Mouse (Mus musculus) kidney, embryonic 15.5 days (tissue): ENCODE data around the gene Hs6st2. TPM values are rescaled to one million over a fixed set of nuclear protein-coding genes. Genes with fewer than 3 reads are reported as not detected.
A peak's percentile ranks its signal among the peaks of the same experiment; 100 is the strongest.

Source experiments
- ATAC-seq: fragments of 200-750 bp; cut with Nextera tagmentation; replicated peaks from 2 replicates; pipeline ENCODE4 v1.8.0; 2017; ENCODE audit warnings: moderate TSS enrichment; ENCODE audit not compliant: low FRiP score
- H3K27ac ChIP-seq: fragments of 300-500 bp; sonication (generic); 2 replicates; pipeline ENCODE4 v1.5.1; 2015; ENCODE audit warnings: mild to moderate bottlenecking, inconsistent platforms
- H3K27me3 ChIP-seq: fragments of 300-500 bp; sonication (generic); 2 replicates; pipeline ENCODE4 v1.6.1; 2015; ENCODE audit warnings: inconsistent platforms
- H3K36me3 ChIP-seq: fragments of 300-500 bp; sonication (generic); 2 replicates; pipeline ENCODE4 v1.6.1; 2015; ENCODE audit warnings: inconsistent platforms
- H3K4me1 ChIP-seq: fragments of 300-500 bp; sonication (generic); 2 replicates; pipeline ENCODE4 v1.6.1; 2015; ENCODE audit warnings: inconsistent platforms
- H3K4me2 ChIP-seq: fragments of 300-500 bp; sonication (generic); 2 replicates; pipeline ENCODE4 v1.6.1; 2015; ENCODE audit warnings: moderate library complexity, mild to moderate bottlenecking, inconsistent platforms
- H3K4me3 ChIP-seq: fragments of 300-500 bp; sonication (generic); replicated peaks from 2 replicates; pipeline ENCODE4 v1.5.1; 2015; ENCODE audit warnings: mild to moderate bottlenecking, inconsistent platforms
- H3K9ac ChIP-seq: fragments of 300-500 bp; sonication (generic); 2 replicates; pipeline ENCODE4 v1.6.1; 2015; ENCODE audit warnings: mild to moderate bottlenecking, inconsistent platforms
- H3K9me3 ChIP-seq: fragments of 300-500 bp; sonication (generic); replicated peaks from 2 replicates; pipeline ENCODE4 v1.6.1; 2016; ENCODE audit warnings: inconsistent platforms
- WGBS: fragments of 180-500 bp; shearing (Covaris S2); methylation state at CpG from one replicate; pipeline ENCODE4 v1.1.7; 2015; ENCODE audit warnings: mixed read lengths; 5-methylcytosine and 5-hydroxymethylcytosine counted together
- polyA plus RNA-seq: library from polyadenylated mRNA; unstranded; fragments of >200 nt; fragmentation: Nextera tagmentation; extraction: Ambion mirVana; gene quantifications from 2 replicates; pipeline ENCODE4 v1.2.1, GENCODE M21; 2015

Gene Hs6st2
- polyA plus RNA-seq: 20.8 and 20.9 TPM in 2 replicates

DNA sequence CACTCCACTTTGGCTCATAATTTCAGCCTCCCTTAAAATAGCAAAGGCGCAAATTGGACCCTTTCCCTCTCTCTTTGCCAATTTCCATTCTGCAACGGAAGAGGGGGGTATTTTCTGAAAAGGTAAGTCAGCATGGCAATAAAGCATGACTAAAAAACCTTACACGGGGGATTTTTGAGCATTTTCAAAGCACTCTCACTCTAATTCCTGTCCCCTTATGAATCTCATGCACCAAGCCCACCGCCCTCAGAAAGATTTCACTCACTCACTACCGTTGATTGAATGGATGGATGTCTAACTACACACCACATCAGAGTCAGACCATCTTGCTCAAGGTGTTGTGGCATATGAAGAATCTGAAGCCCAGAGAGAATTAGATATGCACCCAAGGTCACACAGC is at the start of gene Hs6st2:
Gene Hs6st2 (minus strand): TSS at position 101 of the 400 bp plus-strand sequence.
- peak within 1 kb of the TSS; percentile 43 for H3K9ac ChIP-seq
- 29% methylated on average over 5 of the region's 5 CpGs for WGBS
- no peaks in the 10 kb centered on the region for H3K4me1 ChIP-seq
- peak within 1 kb of the TSS; percentile 54; the same call in 1 of the 2 replicates for H3K27ac ChIP-seq
- peak within 1 kb of the TSS; percentile 82 for H3K4me2 ChIP-seq
- peaks cover 79% of the 10 kb centered on the region for H3K27me3 ChIP-seq
- H3K4me3 ChIP-seq: peak within 1 kb of the TSS; percentile 56
- H3K9me3 ChIP-seq: no peaks in the 10 kb centered on the region
- H3K36me3 ChIP-seq: no peaks in the 10 kb centered on the region
- ATAC-seq: no peak

DNA sequence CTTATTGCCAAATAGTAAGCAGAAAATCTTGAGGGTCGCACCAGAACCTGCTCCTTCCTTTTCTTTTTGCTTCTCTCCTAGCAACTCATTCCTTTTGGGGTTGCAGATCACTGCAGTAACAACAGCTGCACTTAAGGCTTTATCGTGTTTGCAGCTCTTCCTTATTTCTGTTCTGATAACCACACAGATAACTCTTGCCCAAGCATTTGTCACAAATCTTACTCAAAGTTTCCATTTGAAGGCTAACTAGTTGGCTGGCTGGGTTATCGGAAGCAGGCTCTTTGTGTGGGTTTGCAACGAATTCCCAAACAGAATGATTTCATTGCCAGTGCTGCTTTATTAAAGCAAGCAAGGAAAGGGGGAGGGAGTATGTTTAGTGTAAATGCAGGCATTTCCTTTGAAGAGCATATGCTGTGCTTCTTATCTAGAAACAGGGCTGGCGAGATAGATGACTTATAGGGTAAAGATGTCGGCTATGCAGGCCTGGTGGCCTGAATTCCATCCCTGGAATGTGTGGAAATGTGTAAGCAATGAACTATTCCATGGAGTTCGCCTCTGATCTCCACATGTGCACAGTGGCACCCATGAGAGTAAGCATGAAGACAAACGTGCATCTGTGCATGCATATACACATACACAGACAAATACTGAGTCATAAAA is 32.6 kb upstream of the Hs6st2 start:
- 59% methylated on average over 8 of the region's 8 CpGs for WGBS
- H3K4me2 ChIP-seq: no peak overlapping the region
- no peak overlapping the region for H3K4me3 ChIP-seq
- peaks cover 14% of the 10 kb centered on the region; the same call in 1 of the 2 replicates for H3K27me3 ChIP-seq
- no peak overlapping the region for H3K27ac ChIP-seq
- H3K4me1 ChIP-seq: no peaks in the 10 kb centered on the region
- no peak overlapping the region for H3K9ac ChIP-seq
- H3K9me3 ChIP-seq: no peaks in the 10 kb centered on the region
- no peak for ATAC-seq
- no peaks in the 10 kb centered on the region for H3K36me3 ChIP-seq

DNA sequence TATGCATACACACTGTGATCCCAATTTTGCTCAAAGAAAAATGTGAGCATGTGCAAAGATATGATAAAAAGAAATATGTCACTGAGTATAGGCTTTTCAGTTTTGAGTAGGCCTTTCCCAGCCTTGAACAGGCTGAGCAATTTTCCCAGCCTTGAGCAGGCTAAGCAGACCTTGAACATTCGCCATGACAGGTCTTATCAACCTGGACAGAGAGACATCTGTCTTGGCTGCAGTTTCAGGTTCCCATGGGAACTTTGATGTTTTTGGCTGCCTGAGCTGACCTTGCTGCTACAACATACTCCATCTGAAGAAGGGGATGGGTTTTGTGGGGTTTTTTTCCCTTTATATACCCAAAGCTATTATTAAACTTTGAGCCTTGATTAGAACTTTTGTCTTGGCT is 31.3 kb upstream of the Hs6st2 start:
- Histone ChIP-seq H3K9me3 (no peaks in the 10 kb centered on the region), H3K4me2 (no peak overlapping the region), H3K9ac (no peak overlapping the region), H3K36me3 (no peaks in the 10 kb centered on the region), H3K4me1 (no peaks in the 10 kb centered on the region), H3K4me3 (no peak overlapping the region), H3K27me3 (peaks cover 23% of the 10 kb centered on the region; the same call in 1 of the 2 replicates), H3K27ac (no peak overlapping the region)
- 67% methylated on average over 1 of the region's 1 CpGs for WGBS
- no peak for ATAC-seq

GRCm38 (mm10) chrX:51702823-51703222 is 21.2 kb upstream of the Hs6st2 start:
- H3K4me2 ChIP-seq: no peak overlapping the region
- H3K27ac ChIP-seq: no peak overlapping the region
- ATAC-seq: no peak
- H3K27me3 ChIP-seq: peaks cover 36% of the 10 kb centered on the region
- H3K36me3 ChIP-seq: no peaks in the 10 kb centered on the region
- no peak overlapping the region for H3K9ac ChIP-seq
- WGBS: 65% methylated on average over 4 of the region's 4 CpGs
- H3K4me1 ChIP-seq: no peaks in the 10 kb centered on the region
- no peaks in the 10 kb centered on the region for H3K9me3 ChIP-seq
- no peak overlapping the region for H3K4me3 ChIP-seq

- ATAC-seq: no peak
- Histone ChIP-seq H3K4me3 (no peak overlapping the region), H3K9me3 (no peaks in the 10 kb centered on the region), H3K4me1 (no peaks in the 10 kb centered on the region), H3K9ac (no peak overlapping the region), H3K36me3 (no peaks in the 10 kb centered on the region), H3K27me3 (peaks cover 37% of the 10 kb centered on the region), H3K27ac (no peak overlapping the region), H3K4me2 (no peak overlapping the region)
- 59% methylated on average over 4 of the region's 4 CpGs for WGBS
Observed at GRCm38 (mm10) chrX:51699079-51699478, 17.4 kb upstream of the Hs6st2 start.

GRCm38 (mm10) chrX:51686048-51686949 is 4.6 kb upstream of the Hs6st2 start:
- no peak overlapping the region for H3K9ac ChIP-seq
- WGBS: 78% methylated on average over 6 of the region's 6 CpGs
- H3K9me3 ChIP-seq: no peaks in the 10 kb centered on the region
- peaks cover 60% of the 10 kb centered on the region for H3K27me3 ChIP-seq
- no peaks in the 10 kb centered on the region for H3K4me1 ChIP-seq
- H3K36me3 ChIP-seq: no peaks in the 10 kb centered on the region
- no peak overlapping the region for H3K4me3 ChIP-seq
- no peak for ATAC-seq
- H3K4me2 ChIP-seq: no peak overlapping the region
- no peak overlapping the region for H3K27ac ChIP-seq

DNA sequence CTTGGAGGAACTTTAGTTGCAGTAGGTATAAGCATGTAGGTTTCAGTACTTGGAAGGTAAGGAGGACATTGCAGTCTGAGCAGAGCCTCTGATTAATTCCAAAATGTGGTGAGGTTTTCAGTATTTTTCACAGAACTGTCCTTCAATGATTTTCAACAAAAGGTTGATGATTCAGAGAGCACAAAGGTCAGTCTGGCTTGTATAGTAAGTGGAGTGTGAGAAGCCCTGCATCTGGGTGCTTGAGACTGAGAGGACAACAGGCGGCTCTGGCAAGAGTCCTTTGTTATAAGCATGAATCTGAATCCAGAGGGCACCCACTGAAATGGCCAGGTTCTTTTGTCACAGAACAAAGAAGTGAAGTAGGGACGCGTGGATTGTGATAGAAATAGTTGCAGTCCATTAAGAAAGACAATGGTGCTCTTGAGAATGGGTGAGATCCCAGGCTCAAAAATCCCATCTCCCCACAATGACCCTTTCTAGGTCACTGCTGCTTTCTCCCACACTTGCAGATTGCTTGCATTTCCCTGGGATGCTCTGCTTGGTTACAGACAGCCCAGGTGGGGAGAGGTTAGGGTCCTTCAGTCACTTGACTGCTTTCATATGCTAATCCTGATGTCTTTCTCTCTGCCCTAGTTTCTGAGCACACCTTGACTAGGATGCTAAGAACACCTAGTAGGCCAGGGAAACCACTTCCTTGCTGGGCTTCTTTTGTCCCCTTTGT is 2.8 kb upstream of the Hs6st2 start:
- no peak for ATAC-seq
- no peaks in the 10 kb centered on the region for H3K9me3 ChIP-seq
- 62% methylated on average over 3 of the region's 3 CpGs for WGBS
- no peak overlapping the region for H3K27ac ChIP-seq
- H3K4me1 ChIP-seq: no peaks in the 10 kb centered on the region
- no peak overlapping the region for H3K4me3 ChIP-seq
- H3K27me3 ChIP-seq: peaks cover 70% of the 10 kb centered on the region
- H3K9ac ChIP-seq: no peak overlapping the region
- no peak overlapping the region for H3K4me2 ChIP-seq
- no peaks in the 10 kb centered on the region for H3K36me3 ChIP-seq

DNA sequence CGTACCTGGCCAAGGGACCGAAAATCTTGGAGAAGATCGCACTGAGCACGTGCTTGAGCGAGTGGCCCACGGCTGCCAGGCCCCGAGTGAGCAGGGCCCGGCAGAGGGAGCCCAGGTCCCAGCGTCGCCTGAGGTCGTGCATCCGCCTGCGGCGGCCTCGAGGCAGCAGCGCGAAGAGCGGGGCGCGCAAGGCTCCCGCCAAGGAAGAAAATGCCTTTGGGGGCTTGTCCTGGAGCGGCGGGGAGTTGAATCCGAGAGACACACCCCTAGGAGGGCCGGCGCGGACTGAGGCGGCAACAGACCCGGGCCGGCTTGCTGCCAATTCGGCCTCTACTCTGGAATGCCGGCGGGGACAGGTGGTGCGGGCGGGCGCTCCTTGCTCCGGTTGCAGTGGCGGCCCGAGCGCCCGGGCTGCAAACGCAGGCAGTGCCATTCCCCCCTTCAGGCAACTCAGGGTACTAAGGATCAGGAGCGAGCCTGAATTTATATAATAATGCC is 437 bp downstream of the Hs6st2 start:
- H3K4me1 ChIP-seq: no peaks in the 10 kb centered on the region
- ATAC-seq: peak; percentile 85
- peaks cover 73% of the 10 kb centered on the region for H3K27me3 ChIP-seq
- no peaks in the 10 kb centered on the region for H3K9me3 ChIP-seq
- 22% methylated on average over 43 of the region's 43 CpGs for WGBS
- H3K36me3 ChIP-seq: no peaks in the 10 kb centered on the region
- peak overlapping the region; percentile 43 for H3K9ac ChIP-seq
- H3K4me3 ChIP-seq: peak overlapping the region; percentile 56
- peak overlapping the region; percentile 82 for H3K4me2 ChIP-seq
- peak overlapping the region; percentile 54; the same call in 1 of the 2 replicates for H3K27ac ChIP-seq

GRCm38 (mm10) chrX:51680428-51681169 is 1.1 kb downstream of the Hs6st2 start:
- WGBS: 19% methylated on average over 66 of the region's 70 CpGs
- peak overlapping the region; percentile 56 for H3K4me3 ChIP-seq

GRCm38 (mm10) chrX:51679601-51680427 is 1.8 kb downstream of the Hs6st2 start:
- no peaks in the 10 kb centered on the region for H3K36me3 ChIP-seq
- no peaks in the 10 kb centered on the region for H3K4me1 ChIP-seq
- no peak overlapping the region for H3K27ac ChIP-seq
- ATAC-seq: peak; percentile 31
- no peaks in the 10 kb centered on the region for H3K9me3 ChIP-seq
- peaks cover 60% of the 10 kb centered on the region for H3K27me3 ChIP-seq
- peak overlapping the region; percentile 56 for H3K4me3 ChIP-seq
- H3K4me2 ChIP-seq: peak overlapping the region; percentile 82
- WGBS: 27% methylated on average over 43 of the region's 46 CpGs
- H3K9ac ChIP-seq: peak overlapping the region; percentile 43; the same call in 1 of the 2 replicates

More at GRCm38 (mm10) chrX:51680428-51681169, 1.1 kb downstream of the Hs6st2 start:
- peak; percentile 61 for ATAC-seq
- no peaks in the 10 kb centered on the region for H3K4me1 ChIP-seq
- peak overlapping the region; percentile 43 for H3K9ac ChIP-seq
- no peaks in the 10 kb centered on the region for H3K9me3 ChIP-seq
- peak overlapping the region; percentile 54; the same call in 1 of the 2 replicates for H3K27ac ChIP-seq
- H3K27me3 ChIP-seq: peaks cover 68% of the 10 kb centered on the region
- no peaks in the 10 kb centered on the region for H3K36me3 ChIP-seq
- H3K4me2 ChIP-seq: peak overlapping the region; percentile 82
